Mouse (Mus musculus) embryonic facial prominence, embryonic 13.5 days (tissue): ENCODE measurements around the gene Olfr1170. TPM values are rescaled to one million over a fixed set of nuclear protein-coding genes. Genes with fewer than 3 reads are reported as not detected.

Source experiments
- ATAC-seq: fragments of 200-750 bp; cut with Nextera tagmentation; 2 replicates; pipeline ENCODE4 v1.8.0; 2017; ENCODE audit warnings: low read depth; ENCODE audit not compliant: insufficient number of reproducible peaks, insufficient read depth, low FRiP score, low TSS enrichment
- H3K27ac ChIP-seq: fragments of 300-500 bp; sonication (generic); 2 replicates; pipeline ENCODE4 v1.5.1; 2015; ENCODE audit warnings: moderate library complexity, mild to moderate bottlenecking, inconsistent platforms
- H3K27me3 ChIP-seq: fragments of 300-500 bp; sonication (generic); 2 replicates; pipeline ENCODE4 v1.6.1; 2015; ENCODE audit warnings: mild to moderate bottlenecking, inconsistent platforms
- H3K36me3 ChIP-seq: fragments of 300-500 bp; sonication (generic); 2 replicates; pipeline ENCODE4 v1.6.1; 2015; ENCODE audit warnings: mild to moderate bottlenecking, inconsistent platforms
- H3K4me1 ChIP-seq: fragments of 300-500 bp; sonication (generic); 2 replicates; pipeline ENCODE4 v1.6.1; 2015; ENCODE audit warnings: inconsistent platforms
- H3K4me2 ChIP-seq: fragments of 300-500 bp; sonication (generic); 2 replicates; pipeline ENCODE4 v1.6.1; 2015; ENCODE audit warnings: moderate library complexity, mild to moderate bottlenecking, inconsistent platforms
- H3K4me3 ChIP-seq: fragments of 300-500 bp; sonication (generic); 2 replicates; pipeline ENCODE4 v1.5.1; 2015; ENCODE audit warnings: mild to moderate bottlenecking, inconsistent platforms
- H3K9ac ChIP-seq: fragments of 300-500 bp; sonication (generic); 2 replicates; pipeline ENCODE4 v1.6.1; 2015; ENCODE audit warnings: mild to moderate bottlenecking, inconsistent platforms
- H3K9me3 ChIP-seq: fragments of 300-500 bp; sonication (generic); 2 replicates; pipeline ENCODE4 v1.6.1; 2016; ENCODE audit warnings: inconsistent platforms
- WGBS: fragments of 180-500 bp; shearing (Covaris S2); methylation state at CpG from one replicate; pipeline ENCODE4 v1.1.7; 2015; ENCODE audit warnings: mixed read lengths; 5-methylcytosine and 5-hydroxymethylcytosine counted together
- polyA plus RNA-seq: library from polyadenylated mRNA; unstranded; fragments of >200 nt; fragmentation: Nextera tagmentation; extraction: Ambion mirVana; gene quantifications from 2 replicates; pipeline ENCODE4 v1.2.1, GENCODE M21; 2015

Olfr1170 gene
- not detected in 2 replicates for polyA plus RNA-seq

DNA sequence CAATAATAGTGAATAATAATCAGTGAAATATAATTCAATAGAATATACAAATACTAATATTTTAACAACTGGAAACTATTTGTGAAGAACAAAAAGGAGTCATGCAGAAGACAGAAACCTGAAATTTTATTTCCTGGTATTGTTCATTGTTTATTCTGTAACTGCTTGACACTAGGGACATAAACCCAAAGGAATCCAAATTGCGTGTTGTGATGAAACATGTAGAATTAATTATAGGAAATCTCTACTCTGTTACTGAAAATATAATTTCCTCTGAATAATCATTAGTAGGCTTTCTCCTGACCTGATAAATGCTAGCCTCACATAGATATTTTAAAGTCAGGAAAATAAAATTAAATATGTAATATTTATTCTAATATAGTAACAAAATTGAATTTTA, at the start of gene Olfr1170:
Gene Olfr1170 (minus strand): TSS at position 101 of the 400 bp plus-strand sequence.
- no peaks in the 10 kb centered on the region for H3K36me3 ChIP-seq
- H3K4me1 ChIP-seq, result no peaks in the 10 kb centered on the region
- no peaks in the 10 kb centered on the region for H3K27me3 ChIP-seq
- no peaks in the 10 kb centered on the region for H3K9me3 ChIP-seq
- no peak within 1 kb of the TSS for H3K4me2 ChIP-seq
- no peak within 1 kb of the TSS for H3K4me3 ChIP-seq
- no peak within 1 kb of the TSS for H3K27ac ChIP-seq
- H3K9ac ChIP-seq, result no peak within 1 kb of the TSS
- no peak for ATAC-seq
- 79% methylated on average over 1 of the region's 1 CpGs for WGBS

DNA sequence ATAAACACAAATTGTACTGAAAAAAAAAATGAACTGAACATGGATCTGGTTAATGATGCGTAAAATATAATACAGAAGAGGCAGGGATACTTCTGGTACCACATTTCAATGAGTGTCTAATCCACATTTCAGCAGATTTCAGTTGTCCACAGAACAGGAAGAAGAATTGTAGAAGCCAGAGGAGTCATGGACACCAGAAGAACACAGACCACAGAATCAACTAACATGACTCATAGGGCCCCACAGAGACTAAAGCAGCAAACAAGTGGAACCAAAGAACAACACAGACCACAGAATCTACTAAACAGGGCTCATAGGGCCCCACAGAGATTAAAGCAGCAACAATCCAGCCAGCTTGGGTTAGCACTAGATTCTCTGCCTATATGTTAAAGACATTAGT, 7.3 kb downstream of the Olfr1170 start:
- H3K4me2 ChIP-seq, result no peak overlapping the region
- H3K27me3 ChIP-seq, result no peaks in the 10 kb centered on the region
- no peak for ATAC-seq
- WGBS, result 86% methylated on average over 1 of the region's 1 CpGs
- no peak overlapping the region for H3K9ac ChIP-seq
- no peaks in the 10 kb centered on the region; the same call in 1 of the 2 replicates for H3K9me3 ChIP-seq
- H3K4me1 ChIP-seq, result no peaks in the 10 kb centered on the region
- no peak overlapping the region for H3K4me3 ChIP-seq
- no peaks in the 10 kb centered on the region for H3K36me3 ChIP-seq
- H3K27ac ChIP-seq, result no peak overlapping the region

DNA sequence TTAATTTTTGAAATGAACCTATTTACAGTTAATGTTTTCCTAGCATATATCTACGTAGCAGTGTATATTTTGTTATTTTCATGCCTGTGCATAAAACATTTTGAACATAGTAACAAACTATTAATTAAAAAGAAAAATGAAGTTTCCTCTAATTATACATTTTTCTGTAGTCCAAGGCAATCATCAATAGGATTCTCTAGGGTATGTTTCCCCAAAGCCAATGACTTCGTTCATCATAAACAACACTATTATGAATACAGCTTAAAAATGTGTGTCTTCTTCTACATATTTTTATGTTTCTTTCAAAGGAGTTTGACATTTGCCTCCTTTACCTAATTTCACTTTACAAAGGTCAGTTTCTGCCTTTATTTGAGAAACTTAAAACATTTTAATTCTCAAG, 46.6 kb downstream of the Olfr1170 start, which contains the start of gene Olfr1168:
Gene Olfr1168 (plus strand): TSS at position 301 of the 400 bp plus-strand sequence.
- no peaks in the 10 kb centered on the region for H3K36me3 ChIP-seq
- H3K4me2 ChIP-seq, result no peak within 1 kb of the TSS
- no peak within 1 kb of the TSS for H3K4me3 ChIP-seq
- H3K27ac ChIP-seq, result no peak within 1 kb of the TSS
- H3K27me3 ChIP-seq, result no peaks in the 10 kb centered on the region
- ATAC-seq, result no peak
- H3K4me1 ChIP-seq, result no peaks in the 10 kb centered on the region
- H3K9ac ChIP-seq, result no peak within 1 kb of the TSS
- WGBS, result 80% methylated on average over 2 of the region's 2 CpGs
- H3K9me3 ChIP-seq, result no peaks in the 10 kb centered on the region

Other genes starting within 250 kb of the Olfr1170 start
- not detected in 2 replicates for gene Olfr1158, start 238.2 kb downstream of the Olfr1170 start, polyA plus RNA-seq
- gene Olfr1160, start 220.1 kb downstream of the Olfr1170 start, polyA plus RNA-seq, result not detected in 2 replicates
- not detected in 2 replicates for gene Olfr1161, start 205.6 kb downstream of the Olfr1170 start, polyA plus RNA-seq
- gene Olfr73, start 190.6 kb downstream of the Olfr1170 start, polyA plus RNA-seq, result not detected in 2 replicates
- gene Olfr1162, start 177.2 kb downstream of the Olfr1170 start, polyA plus RNA-seq, result not detected in 2 replicates
- gene Olfr1163, start 156.5 kb downstream of the Olfr1170 start, polyA plus RNA-seq, result not detected in 2 replicates
- gene Olfr1164, start 134.4 kb downstream of the Olfr1170 start, polyA plus RNA-seq, result not detected in 2 replicates
- not detected in 2 replicates for gene Olfr1166, start 100.1 kb downstream of the Olfr1170 start, polyA plus RNA-seq
- not detected in 2 replicates for gene Olfr1167, start 73.1 kb downstream of the Olfr1170 start, polyA plus RNA-seq
- gene Olfr1168, start 46.5 kb downstream of the Olfr1170 start, polyA plus RNA-seq, result not detected in 2 replicates
- 0.06 TPM in 1 of 2 replicates, not detected in the other for gene Olfr1173, start 51.5 kb upstream of the Olfr1170 start, polyA plus RNA-seq
- not detected in 2 replicates for gene Olfr1174-ps, start 86.8 kb upstream of the Olfr1170 start, polyA plus RNA-seq
- not detected in 2 replicates for gene Olfr1175-ps, start 98.9 kb upstream of the Olfr1170 start, polyA plus RNA-seq
- gene Olfr1176, start 108.4 kb upstream of the Olfr1170 start, polyA plus RNA-seq, result not detected in 2 replicates
- gene Olfr1177-ps, start 118.2 kb upstream of the Olfr1170 start, polyA plus RNA-seq, result not detected in 2 replicates
- gene Olfr1178, start 158.7 kb upstream of the Olfr1170 start, polyA plus RNA-seq, result not detected in 2 replicates
- not detected in 2 replicates for gene Olfr1179, start 178.1 kb upstream of the Olfr1170 start, polyA plus RNA-seq
- not detected in 2 replicates for gene Olfr1180, start 190.8 kb upstream of the Olfr1170 start, polyA plus RNA-seq
- not detected in 2 replicates for gene Olfr1181, start 197.8 kb upstream of the Olfr1170 start, polyA plus RNA-seq
- not detected in 2 replicates for gene Gm13757, start 220.8 kb upstream of the Olfr1170 start, polyA plus RNA-seq
- not detected in 2 replicates for gene Olfr1183, start 226.5 kb upstream of the Olfr1170 start, polyA plus RNA-seq